Mouse (Mus musculus) adrenal gland, adult (tissue): Measurements from ENCODE around the gene Gm4340.
"Not testable (repeated sequence)": the region's sequence is repeated elsewhere in the genome, so short reads cannot be mapped to it uniquely, and the experiment has no call there.

ENCODE experiments used
- DNase-seq, 2 experiments: peaks; one replicate each; pipeline ENCODE4 v3.0.0; 2022 to 2023; ENCODE audit warnings: low spot score in 1 of 2; ENCODE audit not compliant: inconsistent age in 2 of 2

Gene Gm4340

DNA sequence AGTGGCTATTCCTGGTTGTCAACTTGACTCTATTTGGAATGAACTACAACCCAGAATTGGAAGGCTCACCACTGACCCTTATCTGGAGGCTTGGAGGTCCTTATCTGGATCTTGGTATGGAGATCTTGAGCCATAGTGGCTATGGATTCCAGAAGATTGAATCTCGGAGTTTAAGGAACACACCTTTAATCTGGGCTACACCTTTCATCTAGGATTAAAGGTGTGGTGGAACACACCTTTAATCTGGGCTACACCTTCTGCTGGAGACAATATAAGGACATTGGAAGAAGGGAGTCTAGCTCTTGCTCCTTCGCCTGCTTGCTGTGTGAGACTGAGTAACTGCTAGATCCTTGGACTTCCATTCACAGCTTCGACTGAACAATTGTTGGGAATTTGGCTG, at the start of gene Gm4340:
Gene Gm4340, plus strand, starts transcription at position 301 of the 400 bp plus-strand sequence.
- not testable (repeated sequence) for DNase-seq

DNA sequence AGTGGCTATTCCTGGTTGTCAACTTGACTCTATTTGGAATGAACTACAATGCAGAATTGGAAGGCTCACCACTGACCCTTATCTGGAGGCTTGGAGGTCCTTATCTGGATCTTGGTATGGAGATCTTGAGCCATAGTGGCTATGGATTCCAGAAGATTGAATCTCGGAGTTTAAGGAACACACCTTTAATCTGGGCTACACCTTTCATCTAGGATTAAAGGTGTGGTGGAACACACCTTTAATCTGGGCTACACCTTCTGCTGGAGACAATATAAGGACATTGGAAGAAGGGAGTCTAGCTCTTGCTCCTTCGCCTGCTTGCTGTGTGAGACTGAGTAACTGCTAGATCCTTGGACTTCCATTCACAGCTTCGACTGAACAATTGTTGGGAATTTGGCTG, 42.6 kb upstream of the Gm4340 start, which contains the start of gene Gm6763:
Gene Gm6763, plus strand, starts transcription at position 301 of the 400 bp plus-strand sequence.
- DNase-seq: not testable (repeated sequence)

DNA sequence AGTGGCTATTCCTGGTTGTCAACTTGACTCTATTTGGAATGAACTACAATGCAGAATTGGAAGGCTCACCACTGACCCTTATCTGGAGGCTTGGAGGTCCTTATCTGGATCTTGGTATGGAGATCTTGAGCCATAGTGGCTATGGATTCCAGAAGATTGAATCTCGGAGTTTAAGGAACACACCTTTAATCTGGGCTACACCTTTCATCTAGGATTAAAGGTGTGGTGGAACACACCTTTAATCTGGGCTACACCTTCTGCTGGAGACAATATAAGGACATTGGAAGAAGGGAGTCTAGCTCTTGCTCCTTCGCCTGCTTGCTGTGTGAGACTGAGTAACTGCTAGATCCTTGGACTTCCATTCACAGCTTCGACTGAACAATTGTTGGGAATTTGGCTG, 34.1 kb upstream of the Gm4340 start, which contains the start of gene Gm8764:
Gene Gm8764, plus strand, starts transcription at position 301 of the 400 bp plus-strand sequence.
- DNase-seq: not testable (repeated sequence)

DNA sequence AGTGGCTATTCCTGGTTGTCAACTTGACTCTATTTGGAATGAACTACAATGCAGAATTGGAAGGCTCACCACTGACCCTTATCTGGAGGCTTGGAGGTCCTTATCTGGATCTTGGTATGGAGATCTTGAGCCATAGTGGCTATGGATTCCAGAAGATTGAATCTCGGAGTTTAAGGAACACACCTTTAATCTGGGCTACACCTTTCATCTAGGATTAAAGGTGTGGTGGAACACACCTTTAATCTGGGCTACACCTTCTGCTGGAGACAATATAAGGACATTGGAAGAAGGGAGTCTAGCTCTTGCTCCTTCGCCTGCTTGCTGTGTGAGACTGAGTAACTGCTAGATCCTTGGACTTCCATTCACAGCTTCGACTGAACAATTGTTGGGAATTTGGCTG, 25.6 kb upstream of the Gm4340 start, which contains the start of gene Gm21304:
Gene Gm21304, plus strand, starts transcription at position 301 of the 400 bp plus-strand sequence.
- DNase-seq: not testable (repeated sequence)

DNA sequence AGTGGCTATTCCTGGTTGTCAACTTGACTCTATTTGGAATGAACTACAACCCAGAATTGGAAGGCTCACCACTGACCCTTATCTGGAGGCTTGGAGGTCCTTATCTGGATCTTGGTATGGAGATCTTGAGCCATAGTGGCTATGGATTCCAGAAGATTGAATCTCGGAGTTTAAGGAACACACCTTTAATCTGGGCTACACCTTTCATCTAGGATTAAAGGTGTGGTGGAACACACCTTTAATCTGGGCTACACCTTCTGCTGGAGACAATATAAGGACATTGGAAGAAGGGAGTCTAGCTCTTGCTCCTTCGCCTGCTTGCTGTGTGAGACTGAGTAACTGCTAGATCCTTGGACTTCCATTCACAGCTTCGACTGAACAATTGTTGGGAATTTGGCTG, 17.1 kb upstream of the Gm4340 start, which contains the start of gene Gm21312:
Gene Gm21312, plus strand, starts transcription at position 301 of the 400 bp plus-strand sequence.
- not testable (repeated sequence) for DNase-seq

DNA sequence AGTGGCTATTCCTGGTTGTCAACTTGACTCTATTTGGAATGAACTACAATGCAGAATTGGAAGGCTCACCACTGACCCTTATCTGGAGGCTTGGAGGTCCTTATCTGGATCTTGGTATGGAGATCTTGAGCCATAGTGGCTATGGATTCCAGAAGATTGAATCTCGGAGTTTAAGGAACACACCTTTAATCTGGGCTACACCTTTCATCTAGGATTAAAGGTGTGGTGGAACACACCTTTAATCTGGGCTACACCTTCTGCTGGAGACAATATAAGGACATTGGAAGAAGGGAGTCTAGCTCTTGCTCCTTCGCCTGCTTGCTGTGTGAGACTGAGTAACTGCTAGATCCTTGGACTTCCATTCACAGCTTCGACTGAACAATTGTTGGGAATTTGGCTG, 8.6 kb upstream of the Gm4340 start, which contains the start of gene Gm20765:
Gene Gm20765, plus strand, starts transcription at position 301 of the 400 bp plus-strand sequence.
- not testable (repeated sequence) for DNase-seq

DNA sequence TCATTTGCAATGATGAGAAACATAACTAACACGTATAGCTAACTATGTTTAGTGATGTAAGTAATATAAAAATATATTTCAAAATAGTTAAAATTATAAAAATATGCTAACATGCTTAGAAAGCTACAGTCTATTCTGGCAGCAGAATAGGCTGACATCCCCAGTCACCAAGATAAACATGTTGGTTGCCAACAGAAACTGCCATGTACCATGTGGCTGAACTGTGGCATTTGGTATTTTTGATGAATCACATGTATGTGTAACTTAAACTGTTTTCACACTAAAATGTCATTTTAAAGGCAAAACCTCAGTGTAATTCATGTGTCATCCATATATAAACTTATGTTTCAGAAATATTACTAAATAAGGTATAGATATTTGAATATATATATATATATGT, 15.8 kb downstream of the Gm4340 start:
- DNase-seq: no peak

DNA sequence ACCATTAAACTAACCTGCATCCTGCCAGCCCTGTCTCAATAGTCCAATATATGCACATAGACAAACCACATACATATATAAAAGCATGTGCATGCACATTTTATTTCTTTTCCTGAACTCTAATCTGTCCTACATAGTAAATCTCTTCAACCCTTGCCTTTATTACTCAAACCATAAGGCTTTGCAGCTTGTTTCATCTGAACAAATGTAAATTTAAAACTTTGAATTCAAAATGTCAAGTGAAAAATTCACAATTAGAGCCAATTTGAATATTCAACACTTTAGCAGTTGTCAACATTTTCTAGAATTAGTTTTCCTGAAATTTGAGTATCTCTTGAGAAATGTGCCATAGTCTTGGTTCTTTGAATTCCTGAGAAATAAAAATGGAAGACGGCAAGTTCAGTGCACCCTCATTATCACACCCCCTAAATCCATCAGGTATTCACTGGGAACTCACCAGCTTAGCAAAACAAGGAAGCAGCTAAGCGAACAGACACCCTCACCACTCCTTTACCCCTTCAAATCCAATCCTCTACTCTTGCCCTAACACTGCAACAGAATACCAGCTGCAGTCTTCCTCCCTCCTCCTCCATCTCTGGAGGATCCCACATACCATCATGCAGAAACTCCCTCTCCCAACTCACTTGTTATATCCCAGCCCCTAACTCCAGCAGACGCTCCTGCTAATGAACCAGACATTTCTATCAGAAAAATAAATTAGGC, 16.6 kb downstream of the Gm4340 start:
- no peak for DNase-seq

DNA sequence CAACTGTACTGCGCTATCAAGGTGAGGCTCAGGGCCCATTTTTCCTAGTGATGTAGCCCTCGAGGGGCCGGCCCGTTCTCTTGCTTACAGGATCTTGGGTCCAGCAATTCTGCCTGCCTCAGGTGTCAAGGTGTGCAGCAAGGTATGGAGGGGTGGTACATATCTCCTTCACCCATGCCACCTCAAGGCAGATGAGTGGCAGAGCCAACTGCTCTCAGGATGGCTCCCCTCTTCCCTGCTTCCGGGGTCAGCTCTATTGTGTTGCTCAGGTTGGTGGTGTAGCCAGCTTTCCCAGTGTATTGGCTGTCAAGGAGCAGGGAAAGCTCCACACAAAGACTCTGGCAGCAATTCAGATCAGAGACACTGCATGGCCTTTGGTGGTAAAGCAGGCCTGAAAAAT, 20.7 kb downstream of the Gm4340 start:
- no peak for DNase-seq

DNA sequence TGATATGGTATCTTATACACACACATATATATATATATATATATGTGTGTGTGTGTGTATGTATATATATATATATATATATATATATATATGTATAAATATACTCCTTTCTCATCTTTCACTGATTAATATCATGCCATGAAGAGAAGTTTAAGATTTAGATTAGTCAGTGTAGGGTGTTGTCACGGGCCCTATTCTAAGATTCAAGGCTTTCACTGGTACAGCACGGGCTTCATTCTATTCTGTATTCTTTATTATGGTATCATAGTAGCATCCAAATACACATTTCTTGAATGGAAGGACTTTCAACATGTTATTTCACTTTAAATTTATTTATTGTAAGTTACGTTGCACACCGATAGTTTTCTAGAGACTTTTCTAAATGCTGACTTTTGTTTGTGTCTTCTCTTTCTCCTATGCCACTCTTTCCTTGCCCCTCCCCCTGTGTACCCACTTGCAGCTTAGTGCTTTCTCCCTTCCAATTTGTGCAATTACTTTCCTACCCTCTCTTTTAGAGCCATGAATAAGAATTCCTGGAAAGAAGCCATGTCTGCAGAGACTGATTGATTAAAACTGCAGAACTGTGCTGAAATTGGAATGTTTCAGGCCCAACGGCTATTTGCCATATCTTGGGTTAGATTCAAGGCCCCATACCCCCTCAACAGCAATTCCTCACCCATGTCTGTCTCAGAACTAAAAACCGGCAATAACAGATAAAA, 26.6 kb downstream of the Gm4340 start:
- no peak for DNase-seq
